Mouse (Mus musculus) left cerebral cortex, postnatal 10 days (tissue): Measurements from ENCODE around the gene Cyp8b1. TPM values are rescaled to one million over a fixed set of nuclear protein-coding genes. Genes with fewer than 3 reads are reported as not detected.

Experiments
- DNase-seq, 2 experiments: peaks; one replicate each; pipeline ENCODE4 v3.0.0; 2021 to 2022; ENCODE audit warnings: low spot score in 2 of 2, mixed read lengths in 1 of 2; ENCODE audit errors: extremely low spot score in 1 of 2
- intact Hi-C: fragments of 180-260 bp; cut with DNase I; formaldehyde crosslinking; loops from one replicate; pipeline ENCODE4 v1.15.1; 2025
- total RNA-seq, 2 experiments: library from RNA; stranded (reverse); gene quantifications; 2 replicates each; pipeline ENCODE4 v1.2.3; 2021

Cyp8b1 gene
- total RNA-seq, 2 experiments from 2014 or later: not detected

DNA sequence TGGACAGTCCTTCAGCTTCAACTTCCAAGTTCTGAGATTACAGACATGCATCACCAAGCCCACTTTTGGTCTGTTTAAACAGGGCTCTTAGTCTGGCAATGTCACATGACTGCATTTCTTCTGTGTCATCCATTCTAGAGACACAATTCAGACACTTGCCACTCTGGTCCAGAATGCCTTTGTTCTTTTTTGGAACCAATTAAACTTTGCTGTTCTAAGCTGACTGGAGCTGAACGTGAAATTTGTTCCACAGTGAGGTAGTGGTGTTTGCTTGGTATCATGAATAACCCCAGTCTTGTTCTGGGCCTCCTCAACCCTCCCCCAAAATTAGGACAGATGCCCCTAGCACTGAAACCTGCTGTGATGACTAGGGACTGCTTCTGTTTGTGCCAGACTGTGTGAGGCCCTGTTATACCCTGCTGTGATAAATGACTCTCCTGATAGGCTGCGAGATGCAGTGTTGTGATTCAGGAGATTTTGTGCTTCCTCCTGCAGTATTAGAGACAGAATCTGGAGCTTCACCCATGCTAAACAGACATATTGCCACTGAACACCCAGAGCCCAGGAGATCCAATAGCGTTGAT is 50.6 kb downstream of the Cyp8b1 start:
- intact Hi-C loops: no loop called here
- no peak for DNase-seq

DNA sequence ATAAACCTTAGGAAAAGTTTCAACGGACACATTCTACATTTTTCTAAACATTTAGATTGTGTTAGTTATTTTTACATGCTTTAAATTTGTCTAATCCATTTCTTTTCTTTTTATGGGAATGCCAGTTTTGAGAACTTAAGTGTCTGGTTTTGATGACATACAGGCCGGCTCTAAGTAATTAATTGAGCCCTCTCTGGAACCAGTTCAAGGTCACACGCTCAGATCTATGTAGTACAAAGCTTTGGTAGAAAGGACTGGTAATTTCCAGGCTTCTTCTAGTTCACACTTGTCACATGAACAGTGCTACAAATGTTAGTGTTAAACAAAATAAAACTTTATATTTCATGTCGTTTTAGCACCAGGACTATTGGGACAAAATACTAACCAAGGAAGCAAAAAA is 51.3 kb downstream of the Cyp8b1 start:
- no peak for DNase-seq
- intact Hi-C loops: no loop called here

Other genes with a start within 250 kb of the Cyp8b1 start
- 10 to 100 TPM; 32.5 to 33.0 TPM for gene Sec22c, start 210.8 kb downstream of the Cyp8b1 start, total RNA-seq
- 10 to 100 TPM; 76.4 to 94.9 TPM for gene Ss18l2, start 206.0 kb downstream of the Cyp8b1 start, total RNA-seq
- 100 to 1,000 TPM; 112 to 119 TPM for gene Nktr, start 197.1 kb downstream of the Cyp8b1 start, total RNA-seq
- gene Zfp651, start 157.0 kb downstream of the Cyp8b1 start, total RNA-seq: 100 to 1,000 TPM; 105 to 110 TPM
- gene Klhl40, start 138.7 kb downstream of the Cyp8b1 start, total RNA-seq: 1 to 10 TPM; 3.3 to 3.5 TPM
- gene Hhatl, start 123.8 kb downstream of the Cyp8b1 start, total RNA-seq: 1 to 10 TPM; 3.8 TPM
- gene Ccdc13, start 76.8 kb downstream of the Cyp8b1 start, total RNA-seq: 1 to 10 TPM; 9.0 to 9.3 TPM
- gene Higd1a, start 57.9 kb downstream of the Cyp8b1 start, total RNA-seq: 10 to 100 TPM; 97.0 to 99.0 TPM
- gene Ackr2, start 17.9 kb downstream of the Cyp8b1 start, total RNA-seq: 1 to 10 TPM; 3.6 to 4.2 TPM
- gene Fam198a, start 34.7 kb upstream of the Cyp8b1 start, total RNA-seq: 1 to 10 TPM; 3.2 to 4.4 TPM
- gene Pomgnt2, start 80.8 kb upstream of the Cyp8b1 start, total RNA-seq: 10 to 100 TPM; 38.1 to 40.0 TPM
- 100 to 1,000 TPM; 111 to 118 TPM for gene Snrk, start 201.0 kb upstream of the Cyp8b1 start, total RNA-seq